Mouse (Mus musculus): ENCODE results near the gene Abcd3.

Abcd3 gene

GRCm38 (mm10) chr3:121814877-121815548, at the start of gene Abcd3:
Abcd3 (minus strand) TSS chr3:121815302.
- peak; percentile 92 to 93 for DNase-seq (ENCODE audit: low spot score in 2 of 2)

DNA sequence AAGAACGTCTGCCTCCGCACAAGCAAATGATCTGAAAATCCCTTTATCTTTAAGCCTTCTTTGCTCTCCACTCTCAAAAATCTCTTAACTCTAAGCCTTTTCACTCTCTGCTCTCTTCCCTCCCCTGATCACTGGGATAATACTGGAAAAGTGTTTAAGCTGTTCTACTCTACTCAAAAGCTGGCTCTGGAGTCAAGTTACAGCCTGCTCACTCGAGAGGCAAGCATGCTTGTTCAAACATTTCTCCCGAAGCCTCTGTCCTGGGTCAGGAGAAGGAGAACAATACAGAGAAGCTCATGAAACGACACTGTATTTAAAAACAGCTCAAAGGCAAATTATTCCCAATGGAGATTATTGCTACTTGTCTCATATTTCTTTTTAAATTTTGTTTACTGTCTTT, 44.0 kb upstream of the Abcd3 start:
- no peak for DNase-seq (ENCODE audit: low spot score in 2 of 2)

DNA sequence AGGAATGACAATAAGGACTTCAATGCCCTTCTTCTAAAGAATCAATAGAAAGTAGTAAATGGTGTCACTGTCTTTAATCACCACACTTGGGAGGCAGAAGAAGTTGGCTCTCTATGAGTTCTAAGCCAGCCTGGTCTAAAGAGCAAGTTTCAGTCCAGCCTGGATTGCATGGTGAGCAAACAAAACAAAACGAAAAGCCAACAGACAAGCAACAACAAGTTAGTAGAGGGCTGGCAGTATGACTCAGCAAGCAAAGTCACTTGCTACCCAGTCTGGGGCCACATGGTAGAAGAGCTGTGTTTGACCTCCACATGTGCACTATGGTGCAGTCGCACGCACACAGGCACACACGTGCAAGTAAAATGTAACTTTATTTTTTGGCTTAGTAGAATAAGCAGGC, 41.0 kb upstream of the Abcd3 start:
- no peak for DNase-seq (ENCODE audit: low spot score in 2 of 2)

DNA sequence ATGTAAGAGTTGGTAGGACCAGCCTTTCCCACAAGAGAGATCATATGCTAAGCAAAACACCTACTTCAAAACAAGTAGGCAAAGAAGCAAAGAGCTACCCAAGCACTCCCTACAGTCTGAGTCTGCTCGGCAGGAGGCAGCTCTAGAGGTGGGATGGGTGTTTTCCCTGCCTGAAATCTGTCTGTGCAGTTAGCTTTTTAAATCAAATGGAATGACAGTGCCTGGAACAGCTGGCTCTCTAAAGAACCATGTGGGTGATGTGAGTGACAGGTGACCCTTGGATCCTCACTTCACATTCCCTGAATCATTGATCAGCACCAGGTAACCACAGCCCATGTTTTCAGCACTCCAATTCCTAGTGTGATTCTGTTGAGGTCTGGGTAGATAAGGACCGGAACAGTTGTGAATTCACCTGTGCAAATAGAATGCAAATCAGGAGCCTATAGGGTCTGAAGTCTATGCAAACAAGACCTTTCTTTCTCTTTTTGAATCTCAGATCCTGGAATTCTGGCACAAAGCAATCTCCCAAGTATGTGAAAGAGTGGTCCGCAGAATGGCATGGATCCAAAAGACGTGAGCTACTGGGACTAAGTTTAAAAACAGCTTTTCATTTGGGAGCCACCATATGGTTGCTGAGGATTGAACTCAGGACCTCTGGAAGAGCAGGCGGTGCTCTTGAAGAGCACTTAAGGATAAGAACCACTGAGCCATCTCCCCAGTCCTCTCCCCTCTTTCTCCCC, 38.8 kb upstream of the Abcd3 start:
- DNase-seq (ENCODE audit: low spot score in 2 of 2), result no peak

GRCm38 (mm10) chr3:121852074-121852826, 37.1 kb upstream of the Abcd3 start:
- no peak for DNase-seq (ENCODE audit: low spot score in 2 of 2)

DNA sequence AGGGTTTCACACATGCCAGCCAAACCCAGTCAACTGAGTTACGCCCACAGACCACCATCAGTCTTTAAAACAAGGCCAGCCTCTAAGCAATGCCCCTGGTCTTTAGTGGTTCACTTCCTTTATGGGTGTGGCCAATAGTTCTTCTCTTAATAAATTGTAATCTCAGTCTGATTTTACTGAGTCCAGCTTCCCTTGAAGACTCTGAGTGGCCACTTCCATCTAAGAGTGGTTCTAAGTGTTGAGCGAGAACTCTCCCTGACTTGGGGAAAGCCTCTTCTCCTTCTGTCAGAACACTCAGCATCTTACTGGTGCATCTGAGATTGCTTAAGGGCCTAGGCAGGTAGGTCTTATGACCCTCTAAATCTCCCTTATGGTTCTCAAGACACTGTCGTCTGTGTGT, 35.9 kb upstream of the Abcd3 start:
- DNase-seq (ENCODE audit: low spot score in 2 of 2), result no peak

GRCm38 (mm10) chr3:121850381-121850780, 35.3 kb upstream of the Abcd3 start:
- DNase-seq (ENCODE audit: low spot score in 2 of 2), result no peak

DNA sequence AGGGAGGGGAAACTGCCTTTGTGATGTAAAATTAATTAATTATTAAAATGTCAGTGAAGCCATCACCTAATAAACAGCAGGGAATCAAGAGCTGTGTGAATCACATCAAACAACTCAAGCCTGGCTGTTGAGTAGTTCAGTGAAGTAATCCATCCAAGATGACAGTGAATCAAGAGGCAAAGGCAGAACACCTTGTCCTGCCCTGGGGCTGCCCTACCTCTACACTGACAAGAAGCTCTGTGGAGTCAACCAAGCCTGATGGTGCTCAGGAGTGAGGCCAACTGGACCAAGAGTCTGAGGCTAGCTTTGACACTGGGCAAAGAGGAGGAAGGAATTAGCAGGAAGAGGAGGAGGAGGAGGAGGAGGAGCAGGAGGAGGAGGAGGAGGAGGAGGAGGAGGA, 32.2 kb upstream of the Abcd3 start:
- DNase-seq (ENCODE audit: low spot score in 2 of 2), result no peak

GRCm38 (mm10) chr3:121844658-121845057, 29.6 kb upstream of the Abcd3 start:
- DNase-seq (ENCODE audit: low spot score in 2 of 2), result no peak

DNA sequence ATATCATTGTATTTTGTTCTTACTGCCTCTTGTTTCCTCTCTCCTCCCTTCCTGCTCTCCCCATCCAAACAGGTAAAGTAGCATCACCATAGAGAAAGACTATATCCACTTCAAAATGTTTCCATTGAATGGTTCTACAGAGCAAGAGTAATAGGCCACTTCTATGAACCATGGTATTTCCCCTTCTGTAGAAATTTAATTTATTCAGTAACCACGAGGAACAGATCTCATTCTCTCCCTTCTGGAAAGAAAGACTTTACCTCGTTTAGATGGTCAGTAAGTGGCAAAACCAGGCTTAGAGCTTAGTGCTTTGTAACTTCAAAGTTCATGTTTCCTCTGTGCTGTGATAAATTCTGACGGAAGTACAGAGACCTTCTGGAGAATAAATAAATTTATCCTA, 28.9 kb upstream of the Abcd3 start:
- no peak for DNase-seq (ENCODE audit: low spot score in 2 of 2)

DNA sequence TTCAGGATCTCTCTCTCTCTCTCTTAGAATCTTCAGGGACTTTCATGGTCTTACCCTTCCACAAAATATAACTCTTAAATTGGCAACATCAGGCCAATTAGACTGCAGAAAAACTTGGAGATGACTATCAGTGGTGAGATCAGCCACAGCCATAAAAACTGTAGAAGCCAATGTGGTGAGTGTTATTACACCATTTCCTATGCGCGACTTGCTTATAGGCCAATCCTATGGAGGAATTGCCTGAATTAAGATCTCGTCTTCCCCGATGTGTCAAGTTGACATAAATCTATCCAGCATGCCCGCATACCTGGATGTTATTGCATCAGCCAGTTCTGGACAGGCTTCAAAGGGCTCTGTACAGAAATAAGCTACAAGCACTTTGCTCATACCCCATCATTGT, 28.2 kb upstream of the Abcd3 start:
- DNase-seq (ENCODE audit: low spot score in 2 of 2), result no peak

GRCm38 (mm10) chr3:121842306-121842860, 27.3 kb upstream of the Abcd3 start:
- DNase-seq (ENCODE audit: low spot score in 2 of 2), result no peak

DNA sequence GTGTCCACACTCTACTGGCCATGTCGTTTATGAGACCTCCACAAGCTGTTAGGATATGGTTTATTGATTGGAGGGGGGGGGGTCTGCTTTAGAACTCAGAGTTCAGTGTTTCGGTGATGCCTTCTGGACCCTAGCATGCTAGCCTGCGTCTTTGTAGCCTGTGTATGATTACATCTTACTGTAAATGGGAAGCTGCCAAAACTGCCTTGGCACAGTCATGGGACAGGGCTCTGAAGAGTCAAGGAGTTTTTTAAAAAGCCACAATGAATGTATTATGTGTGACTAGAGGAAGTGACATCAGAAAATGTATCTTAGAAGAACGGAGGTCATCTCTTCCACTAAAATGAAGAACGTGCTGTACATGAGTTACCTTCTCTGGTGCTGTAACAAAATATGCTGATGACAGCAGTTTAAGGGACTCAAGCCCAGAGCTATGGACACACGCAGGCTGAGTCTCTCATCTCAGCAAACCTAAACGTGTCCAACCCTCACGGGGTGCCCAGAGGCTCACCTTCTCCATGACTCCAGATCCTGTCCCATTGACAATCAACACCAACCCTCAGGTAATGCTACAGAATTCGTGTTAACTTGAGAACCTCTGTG, 26.4 kb upstream of the Abcd3 start:
- DNase-seq (ENCODE audit: low spot score in 2 of 2), result no peak

GRCm38 (mm10) chr3:121840351-121840750, 25.2 kb upstream of the Abcd3 start:
- DNase-seq (ENCODE audit: low spot score in 2 of 2), result no peak

- no peak for DNase-seq (ENCODE audit: low spot score in 2 of 2)
Measured at GRCm38 (mm10) chr3:121834732-121835131, 19.6 kb upstream of the Abcd3 start.

GRCm38 (mm10) chr3:121834250-121834649, 19.1 kb upstream of the Abcd3 start:
- no peak for DNase-seq (ENCODE audit: low spot score in 2 of 2)

- no peak for DNase-seq (ENCODE audit: low spot score in 2 of 2)
Measured at GRCm38 (mm10) chr3:121825092-121825491, 10.0 kb upstream of the Abcd3 start.

DNA sequence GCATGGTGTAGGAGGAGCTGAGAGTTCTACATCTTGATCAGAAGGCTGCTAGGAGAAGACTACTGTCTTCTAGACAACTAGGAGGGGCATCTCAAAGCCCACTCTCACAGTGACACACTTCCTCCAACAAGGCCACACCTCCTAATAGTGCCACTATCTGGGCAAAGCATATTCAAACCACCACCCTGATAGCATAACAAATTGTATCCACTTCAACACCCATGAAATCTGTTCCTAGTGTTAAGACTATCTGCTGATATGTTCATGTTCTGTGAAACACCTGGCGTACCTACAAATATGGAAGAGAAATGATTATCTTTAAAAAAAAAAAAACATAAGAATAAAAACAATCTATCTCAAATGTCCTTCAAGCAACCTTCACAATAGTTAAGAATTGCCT, 9.2 kb upstream of the Abcd3 start:
- DNase-seq (ENCODE audit: low spot score in 2 of 2), result no peak

GRCm38 (mm10) chr3:121822643-121823042, 7.5 kb upstream of the Abcd3 start:
- no peak for DNase-seq (ENCODE audit: low spot score in 2 of 2)

DNA sequence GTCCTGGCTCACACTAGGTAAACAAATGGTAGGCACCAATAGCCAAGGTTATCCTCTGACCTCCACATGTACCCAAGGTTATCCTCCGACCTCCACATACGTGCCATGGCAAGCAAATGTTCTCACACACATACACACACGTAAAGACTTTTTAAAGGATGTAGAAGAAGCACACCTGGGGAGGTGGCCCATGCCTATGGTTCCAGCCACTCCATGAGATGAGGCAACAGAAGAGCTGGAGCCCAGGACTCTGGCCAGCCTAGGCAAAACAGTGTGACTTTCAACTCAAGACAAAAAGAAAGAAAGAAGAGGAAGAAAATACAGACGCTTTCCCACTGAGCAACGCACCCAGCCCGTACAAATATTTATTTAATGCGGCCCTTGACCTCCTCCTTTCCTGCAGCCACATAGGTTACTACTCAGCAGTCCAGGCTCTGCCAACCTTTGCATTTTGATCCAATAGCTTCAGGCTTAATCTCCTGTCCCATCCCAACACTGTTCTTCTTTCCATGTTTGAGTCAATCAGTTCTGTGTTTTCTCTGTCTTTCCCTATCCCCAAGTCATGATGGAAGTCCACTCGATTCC, 6.5 kb upstream of the Abcd3 start:
- DNase-seq (ENCODE audit: low spot score in 2 of 2), result no peak

DNA sequence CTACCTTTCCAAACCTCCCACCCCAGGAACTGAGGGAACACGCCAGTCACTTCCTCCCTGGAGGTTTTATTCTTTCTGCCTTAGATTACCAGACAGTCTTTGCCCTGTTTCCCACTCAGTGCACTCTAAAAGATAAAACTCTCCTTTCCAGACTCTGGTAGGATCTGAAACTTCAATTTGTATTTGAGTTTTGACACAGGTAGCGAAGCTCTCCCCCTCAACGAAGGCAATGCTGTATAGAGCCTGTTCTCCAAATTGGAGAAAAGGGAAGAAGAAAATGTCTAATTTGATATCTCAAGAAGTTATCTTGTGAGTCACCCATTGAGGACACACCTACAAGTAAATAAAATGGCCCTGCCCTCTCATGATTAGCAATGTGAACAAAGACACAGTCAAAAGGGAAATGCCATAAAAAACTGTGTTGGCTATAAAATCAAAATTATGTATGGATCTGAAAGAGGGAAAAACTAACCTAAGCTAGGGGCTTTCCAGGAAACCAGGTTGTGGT, 4.6 kb upstream of the Abcd3 start:
- no peak for DNase-seq (ENCODE audit: low spot score in 2 of 2)

All from right cerebral cortex, postnatal 10 days (tissue).